In genomic region chr2:6728840-6729252, GRCm38 (mm10) we compare ENCODE assay signal across 11 mouse cellular contexts.
DNase-seq lines count a peak whose midpoint lies in the region; ATAC-seq and TF ChIP-seq lines count a peak whose summit lies in the region.
"Had no signal": no experiment of that assay in that cellular context is flagged by ENCODE, and none has a peak within 500 bp of the region (broad histone marks: within the 10 kb centered on the region; RNA-seq: fewer than 3 reads in every experiment).

No protein-coding gene starts in this region.

- no peaks in the 10 kb centered on the region for H3K9me3 ChIP-seq in embryonic facial prominence, embryonic 14.5 days (ENCODE audit: control insufficient read depth, low read length)
- no peaks in the 10 kb centered on the region for H3K9me3 ChIP-seq in midbrain, embryonic 15.5 days
- H3K9me3 ChIP-seq: heart, embryonic 15.5 days had no signal

- no peak for TF ChIP-seq CTCF in kidney, adult 2 months (conservative IDR thresholded peaks at IDR 0.05; ENCODE audit: insufficient read depth, insufficient read length, low read depth, low read length)

- no peaks in the 10 kb centered on the region for H3K27me3 ChIP-seq in embryonic facial prominence, embryonic 14.5 days (replicated peaks; ENCODE audit: control insufficient read depth, insufficient read depth, low read length)
- H3K27me3 ChIP-seq in midbrain, embryonic 15.5 days (replicated peaks): no peaks in the 10 kb centered on the region
- H3K27me3 ChIP-seq in kidney, adult 2 months (replicated peaks; ENCODE audit: control insufficient read depth, insufficient read depth, low read length): no peaks in the 10 kb centered on the region
- H3K27me3 ChIP-seq: heart, embryonic 15.5 days had no signal

- H3K4me1 ChIP-seq in embryonic facial prominence, embryonic 14.5 days (ENCODE audit: control insufficient read depth, insufficient read depth, low read length): no peaks in the 10 kb centered on the region
- H3K4me1 ChIP-seq in midbrain, embryonic 15.5 days: peaks cover 20% of the 10 kb centered on the region
- no peaks in the 10 kb centered on the region for H3K4me1 ChIP-seq in kidney, adult 2 months (ENCODE audit: control insufficient read depth, insufficient read depth, low read length)

- peak; percentile 17 for DNase-seq in left cerebral cortex, postnatal 4 days
- no peak for DNase-seq in left cerebral cortex, postnatal 25 days (ENCODE audit: low spot score in 2 of 2)
- no peak for DNase-seq in embryonic facial prominence, embryonic 14.5 days (ENCODE audit: low spot score)
- peak; percentile 19 for DNase-seq in gastrocnemius, postnatal 10 days
- no peak for DNase-seq in frontal cortex, postnatal 10 days (ENCODE audit: low spot score in 2 of 2)
- no peak for DNase-seq in thymus, postnatal 25 days
- DNase-seq in kidney, adult 2 months: no peak
- DNase-seq: thymus, postnatal 14 days had no signal

- ATAC-seq in embryonic facial prominence, embryonic 14.5 days (ENCODE audit: low read depth): peak; percentile 54
- peak; percentile 49 for ATAC-seq in midbrain, embryonic 15.5 days (replicated peaks)

- no peak overlapping the region for H3K4me2 ChIP-seq in embryonic facial prominence, embryonic 14.5 days (ENCODE audit: low read depth, low read length)
- H3K4me2 ChIP-seq in midbrain, embryonic 15.5 days: no peak overlapping the region
- H3K4me2 ChIP-seq: heart, embryonic 15.5 days had no signal

- no peaks in the 10 kb centered on the region for H3K36me3 ChIP-seq in embryonic facial prominence, embryonic 14.5 days (ENCODE audit: control insufficient read depth, insufficient read depth, low read length)
- H3K36me3 ChIP-seq in midbrain, embryonic 15.5 days (replicated peaks): no peaks in the 10 kb centered on the region
- H3K36me3 ChIP-seq in kidney, adult 2 months (ENCODE audit: control insufficient read depth, insufficient read depth, low read length): no peaks in the 10 kb centered on the region
- H3K36me3 ChIP-seq: heart, embryonic 15.5 days had no signal

- WGBS in embryonic facial prominence, embryonic 14.5 days: 68% methylated on average over 2 of the region's 2 CpGs
- WGBS in midbrain, embryonic 15.5 days: 81% methylated on average over 2 of the region's 2 CpGs
- WGBS in kidney, adult 2 months: 86% methylated on average over 2 of the region's 2 CpGs

- no peak overlapping the region for H3K27ac ChIP-seq in embryonic facial prominence, embryonic 14.5 days (replicated peaks; ENCODE audit: low read depth, low read length)
- H3K27ac ChIP-seq in midbrain, embryonic 15.5 days: no peak overlapping the region
- H3K27ac ChIP-seq in kidney, adult 2 months (ENCODE audit: insufficient read depth, low read depth, low read length): no peak overlapping the region
- H3K27ac ChIP-seq: heart, embryonic 15.5 days; left cerebral cortex, adult 2 months had no signal

- no peak for TF ChIP-seq POLR2A in kidney, adult 2 months (IDR thresholded peaks at IDR 0.05; ENCODE audit: low read depth, low read length)

- intact Hi-C loops in left cerebral cortex, postnatal 4 days (cut with DNase I): no loop called here
- intact Hi-C loops in left cerebral cortex, postnatal 25 days (cut with DNase I): loop anchor here (10.0 kb wide), 1 partner anchor 136 kb away; no protein-coding TSS in a partner anchor

- no peak overlapping the region for H3K4me3 ChIP-seq in embryonic facial prominence, embryonic 14.5 days (ENCODE audit: low read depth, low read length)
- H3K4me3 ChIP-seq in midbrain, embryonic 15.5 days: no peak overlapping the region
- H3K4me3 ChIP-seq in kidney, adult 2 months (ENCODE audit: insufficient read depth, low read depth, low read length): no peak overlapping the region
- H3K4me3 ChIP-seq: heart, embryonic 15.5 days; left cerebral cortex, adult 2 months had no signal

- no peak overlapping the region for H3K9ac ChIP-seq in embryonic facial prominence, embryonic 14.5 days (ENCODE audit: low read depth, low read length)
- H3K9ac ChIP-seq in midbrain, embryonic 15.5 days: no peak overlapping the region
- H3K9ac ChIP-seq: heart, embryonic 15.5 days had no signal

Comparison
In these comparisons a context has a peak if more than half of its experiments do, and no peak if none do; other contexts are left out.
1. DNase-seq: peak in left cerebral cortex, postnatal 4 days (single experiment) and gastrocnemius, postnatal 10 days (single experiment); none in left cerebral cortex, postnatal 25 days (0 of 2), embryonic facial prominence, embryonic 14.5 days (single experiment), frontal cortex, postnatal 10 days (0 of 2), thymus, postnatal 25 days (single experiment) and kidney, adult 2 months (single experiment).